Mouse (Mus musculus): ENCODE results near the gene Fbn1.

GRCm38 (mm10) chr2:125285777-125286176 is 222.0 kb downstream of the Fbn1 start:
- no peak for TF ChIP-seq CTCF (IDR thresholded peaks at IDR 0.05)
- no peak for TF ChIP-seq EP300 (IDR thresholded peaks at IDR 0.05; ENCODE audit: insufficient read depth, low read depth, low read length)

Measured in heart, adult 2 months (tissue).